Mouse (Mus musculus): Measurements from ENCODE around the gene Gm4881. TPM values are rescaled to one million over a fixed set of nuclear protein-coding genes. Genes with fewer than 3 reads are reported as not detected.

The Gm4881 gene
- total and polyA plus RNA-seq, 2 experiments, result not detected

GRCm38 (mm10) chr7:24949958-24950623 lies 5.8 kb upstream of the Gm4881 start:
- peaks cover 43% of the 10 kb centered on the region for H3K27me3 ChIP-seq (ENCODE audit: control insufficient read depth, insufficient read depth, low read length)
- TF ChIP-seq POLR2A (IDR thresholded peaks at IDR 0.05; ENCODE audit: extremely low read depth, insufficient read depth, low read length), result no peak
- TF ChIP-seq CTCF (IDR thresholded peaks at IDR 0.05; ENCODE audit: low read depth, low read length), result peak; percentile 89
- DNase-seq (ENCODE audit: extremely low read depth, low read depth, low spot score), result no peak
- no peak overlapping the region for H3K27ac ChIP-seq (replicated peaks; ENCODE audit: insufficient read depth, low read depth, low read length)
- H3K79me2 ChIP-seq (ENCODE audit: control insufficient read depth, insufficient read depth, low read length), result no peaks in the 10 kb centered on the region
- H3K4me1 ChIP-seq (ENCODE audit: control insufficient read depth, insufficient read depth, low read length), result no peaks in the 10 kb centered on the region
- H3K9ac ChIP-seq (ENCODE audit: low read depth, low read length), result no peak overlapping the region
- 5% methylated on average over 8 of the region's 8 CpGs for WGBS
- no peak overlapping the region for H3K4me3 ChIP-seq (ENCODE audit: insufficient read depth, low read depth, low read length)
- H3K36me3 ChIP-seq (ENCODE audit: control insufficient read depth, insufficient read depth, low read length), result no peaks in the 10 kb centered on the region

GRCm38 (mm10) chr7:24948774-24949173 lies 4.5 kb upstream of the Gm4881 start:
- Histone ChIP-seq H3K36me3 (ENCODE audit: control insufficient read depth, insufficient read depth, low read length) (no peaks in the 10 kb centered on the region), H3K27me3 (ENCODE audit: control insufficient read depth, insufficient read depth, low read length) (peaks cover 46% of the 10 kb centered on the region), H3K79me2 (ENCODE audit: control insufficient read depth, insufficient read depth, low read length) (no peaks in the 10 kb centered on the region), H3K4me3 (ENCODE audit: insufficient read depth, low read depth, low read length) (no peak overlapping the region), H3K9ac (ENCODE audit: low read depth, low read length) (no peak overlapping the region), H3K4me1 (ENCODE audit: control insufficient read depth, insufficient read depth, low read length) (no peaks in the 10 kb centered on the region), H3K27ac (replicated peaks; ENCODE audit: insufficient read depth, low read depth, low read length) (no peak overlapping the region)
- 5% methylated on average over 29 of the region's 29 CpGs for WGBS
- TF ChIP-seq POLR2A (IDR thresholded peaks at IDR 0.05; ENCODE audit: extremely low read depth, insufficient read depth, low read length) (no peak), CTCF (IDR thresholded peaks at IDR 0.05; ENCODE audit: low read depth, low read length) (no peak)
- no peak for DNase-seq (ENCODE audit: extremely low read depth, low read depth, low spot score)

GRCm38 (mm10) chr7:24947316-24948048 lies 3.2 kb upstream of the Gm4881 start:
- H3K27ac ChIP-seq (replicated peaks; ENCODE audit: insufficient read depth, low read depth, low read length), result no peak overlapping the region
- H3K36me3 ChIP-seq (ENCODE audit: control insufficient read depth, insufficient read depth, low read length), result no peaks in the 10 kb centered on the region
- no peaks in the 10 kb centered on the region for H3K79me2 ChIP-seq (ENCODE audit: control insufficient read depth, insufficient read depth, low read length)
- H3K4me1 ChIP-seq (ENCODE audit: control insufficient read depth, insufficient read depth, low read length), result no peaks in the 10 kb centered on the region
- H3K9ac ChIP-seq (ENCODE audit: low read depth, low read length), result no peak overlapping the region
- H3K27me3 ChIP-seq (ENCODE audit: control insufficient read depth, insufficient read depth, low read length), result peaks cover 42% of the 10 kb centered on the region
- 7% methylated on average over 7 of the region's 7 CpGs for WGBS
- H3K4me3 ChIP-seq (ENCODE audit: insufficient read depth, low read depth, low read length), result no peak overlapping the region
- TF ChIP-seq POLR2A (IDR thresholded peaks at IDR 0.05; ENCODE audit: extremely low read depth, insufficient read depth, low read length) (no peak), CTCF (IDR thresholded peaks at IDR 0.05; ENCODE audit: low read depth, low read length) (no peak)
- DNase-seq (ENCODE audit: extremely low read depth, low read depth, low spot score), result no peak

- H3K9ac ChIP-seq (ENCODE audit: low read depth, low read length), result no peak overlapping the region
- no peaks in the 10 kb centered on the region for H3K4me1 ChIP-seq (ENCODE audit: control insufficient read depth, insufficient read depth, low read length)
- H3K36me3 ChIP-seq (ENCODE audit: control insufficient read depth, insufficient read depth, low read length), result no peaks in the 10 kb centered on the region
- no peak overlapping the region for H3K4me3 ChIP-seq (ENCODE audit: insufficient read depth, low read depth, low read length)
- H3K79me2 ChIP-seq (ENCODE audit: control insufficient read depth, insufficient read depth, low read length), result no peaks in the 10 kb centered on the region
- no peak for TF ChIP-seq POLR2A (IDR thresholded peaks at IDR 0.05; ENCODE audit: extremely low read depth, insufficient read depth, low read length)
- TF ChIP-seq CTCF (IDR thresholded peaks at IDR 0.05; ENCODE audit: low read depth, low read length), result no peak
- peaks cover 41% of the 10 kb centered on the region for H3K27me3 ChIP-seq (ENCODE audit: control insufficient read depth, insufficient read depth, low read length)
- H3K27ac ChIP-seq (replicated peaks; ENCODE audit: insufficient read depth, low read depth, low read length), result no peak overlapping the region
- no peak for DNase-seq (ENCODE audit: extremely low read depth, low read depth, low spot score)
- WGBS, result 10% methylated on average over 6 of the region's 6 CpGs
Measured at GRCm38 (mm10) chr7:24943641-24944040, 653 bp downstream of the Gm4881 start.

GRCm38 (mm10) chr7:24931651-24932050 lies 12.6 kb downstream of the Gm4881 start:
- 1% methylated on average over 14 of the region's 15 CpGs for WGBS
- Histone ChIP-seq H3K27me3 (ENCODE audit: control insufficient read depth, insufficient read depth, low read length) (peaks cover 12% of the 10 kb centered on the region), H3K36me3 (ENCODE audit: control insufficient read depth, insufficient read depth, low read length) (no peaks in the 10 kb centered on the region), H3K4me3 (ENCODE audit: insufficient read depth, low read depth, low read length) (no peak overlapping the region), H3K79me2 (ENCODE audit: control insufficient read depth, insufficient read depth, low read length) (no peaks in the 10 kb centered on the region), H3K4me1 (ENCODE audit: control insufficient read depth, insufficient read depth, low read length) (no peaks in the 10 kb centered on the region), H3K27ac (replicated peaks; ENCODE audit: insufficient read depth, low read depth, low read length) (no peak overlapping the region), H3K9ac (ENCODE audit: low read depth, low read length) (no peak overlapping the region)
- no peak for TF ChIP-seq POLR2A (IDR thresholded peaks at IDR 0.05; ENCODE audit: extremely low read depth, insufficient read depth, low read length)
- no peak for TF ChIP-seq CTCF (IDR thresholded peaks at IDR 0.05; ENCODE audit: low read depth, low read length)
- no peak for DNase-seq (ENCODE audit: extremely low read depth, low read depth, low spot score)

- TF ChIP-seq POLR2A (IDR thresholded peaks at IDR 0.05; ENCODE audit: extremely low read depth, insufficient read depth, low read length) (no peak), CTCF (IDR thresholded peaks at IDR 0.05; ENCODE audit: low read depth, low read length) (no peak)
- Histone ChIP-seq H3K4me1 (ENCODE audit: control insufficient read depth, insufficient read depth, low read length) (no peaks in the 10 kb centered on the region), H3K79me2 (ENCODE audit: control insufficient read depth, insufficient read depth, low read length) (no peaks in the 10 kb centered on the region), H3K4me3 (ENCODE audit: insufficient read depth, low read depth, low read length) (no peak overlapping the region), H3K36me3 (ENCODE audit: control insufficient read depth, insufficient read depth, low read length) (no peaks in the 10 kb centered on the region; the same call in 1 of the 2 replicates), H3K9ac (ENCODE audit: low read depth, low read length) (no peak overlapping the region), H3K27me3 (ENCODE audit: control insufficient read depth, insufficient read depth, low read length) (peaks cover 12% of the 10 kb centered on the region), H3K27ac (replicated peaks; ENCODE audit: insufficient read depth, low read depth, low read length) (no peak overlapping the region)
- no peak for DNase-seq (ENCODE audit: extremely low read depth, low read depth, low spot score)
- 28% methylated on average over 6 of the region's 6 CpGs for WGBS
Measured at GRCm38 (mm10) chr7:24930475-24930874, 13.8 kb downstream of the Gm4881 start.

Measured in liver, adult 2 months (tissue).